Mouse (Mus musculus): ENCODE data around the gene Hist2h3c1. TPM values are rescaled to one million over a fixed set of nuclear protein-coding genes. Genes with fewer than 3 reads are reported as not detected.
"Not testable (repeated sequence)": the region's sequence is repeated elsewhere in the genome, so short reads cannot be mapped to it uniquely, and the experiment has no call there.

Hist2h3c1 gene
- polyA plus RNA-seq, 1 experiment from 2014 or later: 0.60 TPM

DNA sequence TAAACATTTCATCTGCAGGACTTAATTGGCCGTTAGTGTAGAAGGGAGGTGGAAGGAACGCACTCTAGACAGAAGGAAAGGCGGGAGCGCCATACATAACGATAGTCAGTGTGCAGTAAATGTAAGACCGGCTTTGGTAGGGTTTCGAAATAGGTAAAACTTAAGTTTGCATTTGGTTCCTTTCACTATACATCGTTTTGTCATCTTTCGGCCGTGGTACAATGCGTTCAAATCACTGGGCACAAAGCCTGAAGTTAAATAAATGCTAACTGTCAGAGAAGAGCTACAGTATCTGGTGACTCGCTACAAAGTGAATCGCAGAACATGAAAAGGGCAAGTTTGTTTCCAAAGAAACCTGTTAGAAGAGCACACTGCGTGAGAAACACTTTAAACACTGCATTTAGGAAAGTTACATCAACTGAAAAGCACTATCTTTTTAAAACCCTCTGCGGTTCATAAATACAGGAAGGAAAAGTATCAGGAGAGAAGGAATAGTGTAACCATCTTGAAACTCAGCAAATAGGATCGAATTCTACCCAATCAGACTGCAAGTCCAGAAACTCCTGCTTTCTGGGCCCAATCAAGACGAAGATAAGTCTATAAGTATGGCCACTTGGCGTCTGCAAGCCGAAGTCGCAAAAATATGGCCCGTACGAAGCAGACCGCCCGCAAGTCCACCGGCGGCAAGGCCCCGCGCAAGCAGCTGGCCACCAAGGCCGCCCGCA, 21.7 kb downstream of the Hist2h3c1 start, which contains the start of gene Hist2h3b:
Hist2h3b (plus strand) TSS at position 604 of the 725 bp plus-strand sequence.
- Histone ChIP-seq H3K27ac (peak within 1 kb of the TSS; percentile 91), H3K27me3 (ENCODE audit: insufficient read depth, poor library complexity, severe bottlenecking) (no peaks in the 10 kb centered on the region), H3K4me1 (peaks cover 23% of the 10 kb centered on the region), H3K36me3 (no peaks in the 10 kb centered on the region), H3K9me3 (no peaks in the 10 kb centered on the region), H3K4me3 (peak within 1 kb of the TSS; percentile 61)
- whole genome bisulfite sequencing: 26% methylated on average over 30 of the region's 30 CpGs
- DNase-seq (ENCODE audit: low spot score): peak; percentile 92

DNA sequence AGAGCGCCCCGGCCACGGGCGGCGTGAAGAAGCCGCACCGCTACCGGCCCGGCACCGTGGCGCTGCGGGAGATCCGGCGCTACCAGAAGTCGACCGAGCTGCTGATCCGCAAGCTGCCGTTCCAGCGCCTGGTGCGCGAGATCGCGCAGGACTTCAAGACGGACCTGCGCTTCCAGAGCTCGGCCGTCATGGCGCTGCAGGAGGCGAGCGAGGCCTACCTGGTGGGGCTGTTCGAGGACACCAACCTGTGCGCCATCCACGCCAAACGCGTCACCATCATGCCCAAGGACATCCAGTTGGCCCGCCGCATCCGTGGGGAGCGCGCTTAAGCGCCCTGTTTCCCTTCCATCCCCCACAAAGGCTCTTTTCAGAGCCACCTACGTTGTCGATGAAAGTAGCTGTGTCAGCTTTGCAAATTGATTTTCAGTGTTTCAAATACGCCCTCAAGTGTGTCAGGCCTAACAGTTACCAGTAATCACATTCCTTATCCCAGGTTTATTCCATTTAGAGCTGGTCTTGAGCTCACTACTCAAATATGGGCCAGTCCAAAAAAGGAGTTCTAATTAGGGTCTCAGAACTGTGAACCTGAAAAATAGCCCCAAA, 22.4 kb downstream of the Hist2h3c1 start:
- WGBS: under 1% methylated on average over 16 of the region's 44 CpGs
- Histone ChIP-seq H3K4me1 (peaks cover 19% of the 10 kb centered on the region), H3K4me3 (peak overlapping the region; percentile 61), H3K27ac (peak overlapping the region; percentile 91)
- H3K27me3 ChIP-seq (ENCODE audit: insufficient read depth, poor library complexity, severe bottlenecking); H3K36me3 ChIP-seq; H3K9me3 ChIP-seq; DNase-seq (ENCODE audit: low spot score): not testable (repeated sequence)

DNA sequence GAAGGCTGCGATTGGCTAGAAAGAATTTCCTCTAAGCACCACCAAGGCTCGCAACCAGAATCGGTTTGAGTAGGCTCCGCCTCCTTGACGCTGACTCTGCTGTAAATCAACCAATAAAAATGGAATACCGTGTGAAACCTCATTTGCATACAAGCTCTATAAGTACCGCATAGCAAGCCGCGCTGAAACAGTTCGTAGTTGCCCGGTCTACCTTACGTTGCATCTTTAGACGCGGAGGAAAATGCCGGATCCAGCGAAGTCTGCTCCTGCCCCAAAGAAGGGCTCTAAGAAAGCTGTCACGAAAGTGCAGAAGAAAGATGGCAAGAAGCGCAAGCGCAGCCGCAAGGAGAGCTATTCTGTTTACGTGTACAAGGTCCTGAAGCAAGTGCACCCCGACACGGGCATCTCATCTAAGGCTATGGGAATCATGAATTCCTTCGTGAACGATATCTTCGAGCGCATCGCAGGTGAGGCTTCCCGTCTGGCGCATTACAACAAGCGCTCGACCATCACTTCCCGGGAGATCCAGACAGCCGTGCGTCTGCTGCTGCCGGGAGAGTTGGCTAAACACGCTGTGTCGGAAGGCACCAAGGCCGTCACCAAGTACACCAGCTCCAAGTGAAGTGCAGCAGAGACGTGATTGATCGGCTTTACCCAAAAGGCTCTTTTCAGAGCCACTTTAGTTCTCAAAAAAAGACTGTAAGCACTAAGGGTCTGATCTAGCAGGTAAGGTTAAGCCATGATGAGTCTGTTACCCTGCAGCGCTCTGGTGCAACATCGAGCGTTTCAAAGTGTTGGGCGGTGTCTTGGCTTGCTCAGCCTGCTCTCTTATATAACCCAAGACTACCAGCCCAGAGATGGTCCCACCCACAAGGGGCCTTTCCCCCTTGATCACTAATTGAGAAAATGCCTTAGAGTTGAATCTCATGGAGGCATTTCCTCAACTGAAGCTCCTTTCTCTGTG, 23.3 kb downstream of the Hist2h3c1 start, which contains the start of gene Hist2h2bb:
Hist2h2bb (plus strand) TSS at position 242 of the 964 bp plus-strand sequence.
- Histone ChIP-seq H3K4me3 (peak within 1 kb of the TSS; percentile 61), H3K9me3 (no peaks in the 10 kb centered on the region), H3K4me1 (peaks cover 10% of the 10 kb centered on the region; the same call in 1 of the 2 replicates), H3K36me3 (no peaks in the 10 kb centered on the region), H3K27me3 (ENCODE audit: insufficient read depth, poor library complexity, severe bottlenecking) (no peaks in the 10 kb centered on the region), H3K27ac (peak within 1 kb of the TSS; percentile 91)
- under 1% methylated on average over 45 of the region's 45 CpGs for WGBS
- DNase-seq (ENCODE audit: low spot score): peak; percentile 97

DNA sequence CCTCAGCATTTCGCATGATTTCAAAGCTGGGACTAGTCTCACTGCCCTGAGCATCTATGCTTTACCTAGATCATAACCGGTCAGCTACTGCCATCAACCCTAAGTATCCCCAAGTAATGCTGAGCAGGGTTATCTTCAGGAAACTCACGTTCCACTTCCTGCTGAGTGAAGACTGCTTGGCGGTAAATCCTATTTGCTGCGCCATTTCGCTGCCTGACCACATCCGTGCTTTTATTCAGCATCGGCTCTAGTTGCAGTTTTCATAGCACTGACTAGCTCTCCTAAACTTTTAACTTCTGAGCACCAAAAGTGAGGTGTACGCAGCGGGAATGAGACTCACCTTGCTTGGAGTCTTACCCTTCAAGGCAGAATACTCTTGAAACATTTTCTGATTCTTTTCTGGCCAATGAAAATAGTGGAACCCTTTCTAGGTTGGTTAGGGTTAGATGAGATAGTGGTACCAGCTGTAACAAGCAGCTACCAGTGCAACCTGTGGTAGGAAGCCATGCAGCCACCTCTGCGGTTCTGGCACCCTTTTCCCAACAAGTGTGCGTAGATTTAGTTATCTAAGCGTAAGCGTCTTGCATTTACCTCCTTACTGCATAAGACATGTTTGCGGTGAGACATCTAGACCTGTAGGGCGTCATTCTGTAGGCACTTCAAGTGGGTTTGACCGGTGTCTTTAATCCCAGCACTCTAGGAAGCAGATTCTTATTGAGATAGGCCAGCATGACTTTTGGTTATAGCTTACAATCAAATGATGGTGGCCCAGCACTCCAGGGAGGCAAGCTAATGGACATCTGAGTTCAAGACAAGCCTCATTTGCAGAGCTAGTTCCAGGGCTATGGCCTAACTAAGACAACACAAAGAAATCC, 27.3 kb downstream of the Hist2h3c1 start:
- H3K27me3 ChIP-seq (ENCODE audit: insufficient read depth, poor library complexity, severe bottlenecking): no peaks in the 10 kb centered on the region
- no peak overlapping the region for H3K27ac ChIP-seq
- no peaks in the 10 kb centered on the region for H3K36me3 ChIP-seq
- H3K9me3 ChIP-seq: no peaks in the 10 kb centered on the region
- 80% methylated on average over 17 of the region's 17 CpGs for WGBS
- no peak overlapping the region for H3K4me3 ChIP-seq
- H3K4me1 ChIP-seq: peaks cover 14% of the 10 kb centered on the region; the same call in 1 of the 2 replicates
- no peak for DNase-seq (ENCODE audit: low spot score)

DNA sequence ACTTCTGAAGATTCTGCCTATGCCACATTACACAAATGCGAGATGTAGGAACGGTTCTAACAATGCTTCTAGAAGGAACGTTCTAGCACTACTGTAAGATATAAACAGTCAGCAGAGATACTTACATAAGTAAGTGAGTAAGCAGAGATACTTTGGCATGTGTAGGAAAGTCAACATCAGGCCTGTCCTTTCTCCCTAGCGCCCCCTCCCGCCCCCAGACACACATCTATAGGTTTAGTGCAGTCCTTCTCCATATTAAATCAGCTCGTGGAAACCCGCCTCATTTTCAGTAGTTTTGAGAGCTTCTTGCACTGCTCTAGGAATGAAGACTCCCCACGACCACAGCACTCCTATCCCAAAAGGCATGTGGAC, 30.9 kb downstream of the Hist2h3c1 start:
- Histone ChIP-seq H3K27ac (peak overlapping the region; percentile 90), H3K4me1 (peaks cover 12% of the 10 kb centered on the region; the same call in 1 of the 2 replicates), H3K27me3 (ENCODE audit: insufficient read depth, poor library complexity, severe bottlenecking) (peaks cover 12% of the 10 kb centered on the region; the same call in 1 of the 2 replicates), H3K9me3 (no peaks in the 10 kb centered on the region), H3K36me3 (no peaks in the 10 kb centered on the region), H3K4me3 (peak overlapping the region; percentile 69)
- WGBS: 13% methylated on average over 8 of the region's 8 CpGs
- no peak for DNase-seq (ENCODE audit: low spot score)

DNA sequence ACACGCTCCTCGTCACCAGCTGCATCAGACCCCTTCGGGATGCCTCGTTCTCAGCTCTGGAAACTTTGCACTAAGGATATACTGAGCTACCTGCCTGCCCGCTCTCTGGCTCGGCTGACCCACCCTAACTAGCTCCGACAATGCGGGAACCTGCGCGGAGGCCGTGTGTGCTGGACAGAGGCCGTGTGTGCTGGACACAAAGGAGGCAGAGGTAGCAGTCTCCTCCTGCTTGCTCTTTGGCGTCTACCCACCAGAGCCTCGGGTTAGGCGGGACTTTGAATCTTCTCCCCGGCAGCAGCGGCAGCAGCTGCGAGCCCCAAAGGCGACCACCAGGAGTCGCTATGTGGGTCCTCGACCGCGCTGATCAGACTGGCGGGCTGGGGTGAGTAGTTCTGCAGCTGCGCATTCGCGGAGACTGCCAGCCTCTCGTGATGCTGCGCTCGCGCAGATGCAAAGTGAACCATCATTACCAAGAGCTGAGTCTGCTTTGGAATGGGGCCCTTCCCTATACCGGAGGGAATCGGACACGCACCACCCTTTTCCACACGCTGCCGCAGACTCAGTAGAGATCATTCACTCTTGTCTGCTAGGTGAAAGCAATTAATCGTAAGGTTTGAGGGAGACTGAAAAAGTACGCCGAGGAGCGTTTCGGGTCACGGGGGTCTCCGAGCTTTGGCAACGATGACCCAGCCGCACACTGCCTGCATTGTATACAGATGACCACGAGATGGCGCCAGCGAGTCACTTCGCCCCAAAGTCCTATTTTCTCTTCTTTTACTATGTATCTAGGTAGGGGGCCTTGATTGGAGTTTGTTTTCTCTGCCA, 31.5 kb downstream of the Hist2h3c1 start:
- under 1% methylated on average over 49 of the region's 49 CpGs for WGBS
- Histone ChIP-seq H3K4me1 (peaks cover 12% of the 10 kb centered on the region; the same call in 1 of the 2 replicates), H3K36me3 (no peaks in the 10 kb centered on the region)

DNA sequence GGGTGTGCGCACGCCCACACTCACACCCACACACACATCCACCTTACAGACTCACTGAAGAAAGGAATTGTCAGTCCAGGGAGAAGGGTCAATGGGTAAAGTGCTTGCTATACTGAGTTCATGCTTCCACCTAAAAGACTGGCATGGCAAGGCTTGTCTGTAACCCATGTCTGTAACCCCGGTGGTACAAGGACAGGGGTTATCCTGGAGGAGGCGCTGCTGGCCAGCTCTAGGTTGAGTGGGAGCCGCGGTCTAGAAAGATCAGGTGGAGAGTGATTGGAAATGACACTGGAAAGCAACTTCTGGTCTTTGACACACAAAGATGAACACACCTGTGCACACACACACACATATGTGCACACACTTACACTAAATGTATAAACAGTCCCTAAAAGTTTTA, 34.2 kb downstream of the Hist2h3c1 start:
- peaks cover 25% of the 10 kb centered on the region for H3K4me1 ChIP-seq
- no peaks in the 10 kb centered on the region for H3K9me3 ChIP-seq
- no peak overlapping the region for H3K4me3 ChIP-seq
- H3K36me3 ChIP-seq: no peaks in the 10 kb centered on the region
- no peak overlapping the region for H3K27ac ChIP-seq
- 57% methylated on average over 6 of the region's 6 CpGs for WGBS
- peaks cover 34% of the 10 kb centered on the region for H3K27me3 ChIP-seq (ENCODE audit: insufficient read depth, poor library complexity, severe bottlenecking)
- DNase-seq (ENCODE audit: low spot score): no peak

More for the DNA sequence above, 31.5 kb downstream of the Hist2h3c1 start:
- H3K27me3 ChIP-seq (ENCODE audit: insufficient read depth, poor library complexity, severe bottlenecking): peaks cover 18% of the 10 kb centered on the region
- H3K9me3 ChIP-seq: no peaks in the 10 kb centered on the region
- peak; percentile 96 for DNase-seq (ENCODE audit: low spot score)
- peak overlapping the region; percentile 90 for H3K27ac ChIP-seq
- peak overlapping the region; percentile 69 for H3K4me3 ChIP-seq

DNA sequence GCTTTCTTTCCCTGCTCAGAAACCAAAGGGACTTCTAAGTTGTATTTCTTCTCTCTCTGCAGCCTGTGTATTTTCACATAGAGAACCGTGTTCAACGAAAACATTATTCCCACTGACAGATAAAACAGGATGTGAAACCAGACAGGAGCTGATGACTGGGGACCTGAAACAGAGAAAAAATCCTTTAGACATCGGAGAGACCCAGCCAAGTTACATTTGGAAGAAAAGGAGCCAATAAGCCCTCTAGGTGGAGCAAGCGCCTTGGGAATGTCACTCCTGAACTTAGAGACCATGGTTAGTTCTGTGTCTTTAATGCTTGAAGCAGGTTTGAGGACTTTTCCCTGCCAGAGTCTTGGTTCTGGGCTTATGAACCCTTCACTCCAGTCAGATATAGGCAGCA, 38.0 kb downstream of the Hist2h3c1 start:
- Histone ChIP-seq H3K4me3 (peak overlapping the region; percentile 35), H3K27me3 (ENCODE audit: insufficient read depth, poor library complexity, severe bottlenecking) (peaks cover 40% of the 10 kb centered on the region), H3K9me3 (no peaks in the 10 kb centered on the region), H3K4me1 (peaks cover 14% of the 10 kb centered on the region), H3K36me3 (no peaks in the 10 kb centered on the region), H3K27ac (no peak overlapping the region)
- WGBS: 15% methylated on average over 4 of the region's 4 CpGs
- no peak for DNase-seq (ENCODE audit: low spot score)

DNA sequence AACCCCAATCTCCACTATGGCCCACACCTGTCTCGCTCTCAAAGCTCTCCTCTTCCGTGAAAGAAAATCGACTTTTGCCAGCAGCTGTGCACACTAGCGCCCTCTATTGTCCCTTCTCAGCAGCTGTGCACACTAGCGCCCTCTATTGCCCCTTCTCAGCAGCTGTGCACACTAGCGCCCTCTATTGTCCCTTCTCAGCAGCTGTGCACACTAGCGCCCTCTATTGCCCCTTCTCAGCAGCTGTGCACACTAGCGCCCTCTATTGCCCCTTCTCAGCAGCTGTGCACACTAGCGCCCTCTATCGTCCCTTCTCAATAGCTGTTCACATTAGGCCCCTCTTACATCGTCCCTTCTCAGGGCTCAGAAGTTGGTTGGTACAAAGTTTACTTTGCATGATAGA, 40.8 kb downstream of the Hist2h3c1 start:
- DNase-seq (ENCODE audit: low spot score); H3K36me3 ChIP-seq; H3K4me3 ChIP-seq; H3K27ac ChIP-seq; H3K9me3 ChIP-seq: not testable (repeated sequence)
- H3K27me3 ChIP-seq (ENCODE audit: insufficient read depth, poor library complexity, severe bottlenecking): peaks cover 30% of the 10 kb centered on the region
- 88% methylated on average over 11 of the region's 11 CpGs for WGBS
- peaks cover 14% of the 10 kb centered on the region for H3K4me1 ChIP-seq

DNA sequence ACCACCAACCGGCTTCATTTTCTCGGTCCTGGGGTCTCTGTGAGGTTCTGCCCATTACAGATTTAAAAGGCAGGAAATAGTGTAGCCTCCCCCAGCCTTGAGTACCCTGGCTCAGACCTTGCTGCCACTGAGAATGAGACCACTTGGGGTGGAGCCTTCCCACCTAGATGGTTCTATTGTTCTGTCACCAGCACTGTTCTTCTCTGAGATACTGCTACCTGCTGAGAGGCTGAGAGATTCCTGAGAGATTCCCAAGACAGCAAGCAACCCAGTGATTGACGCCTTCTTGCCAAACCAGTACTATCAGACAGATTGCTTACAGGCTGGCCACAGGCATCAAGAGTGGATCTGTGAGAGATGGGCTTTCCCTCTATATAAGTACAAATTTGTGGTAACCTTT, 42.7 kb downstream of the Hist2h3c1 start:
- DNase-seq (ENCODE audit: low spot score): no peak
- H3K27ac ChIP-seq: no peak overlapping the region

DNA sequence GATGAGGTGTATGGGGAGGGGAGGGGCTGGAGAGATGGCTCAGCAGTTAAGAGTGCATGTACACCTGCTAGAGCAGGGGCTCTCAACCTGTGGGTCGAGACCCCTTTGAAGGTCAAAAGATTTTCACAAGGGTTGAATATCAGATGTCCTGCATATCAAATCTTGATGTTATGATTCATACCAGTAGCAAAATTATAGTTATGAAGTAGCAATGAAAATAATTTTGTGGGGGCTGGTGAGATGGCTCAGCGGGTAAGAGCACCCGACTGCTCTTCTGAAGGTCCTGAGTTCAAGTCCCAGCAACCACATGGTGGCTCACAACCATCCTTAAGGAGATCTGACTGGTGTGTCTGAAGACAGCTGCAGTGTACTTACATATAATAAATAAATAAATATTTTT, 44.2 kb downstream of the Hist2h3c1 start:
- not testable (repeated sequence) for H3K27me3 ChIP-seq (ENCODE audit: insufficient read depth, poor library complexity, severe bottlenecking); DNase-seq (ENCODE audit: low spot score); H3K9me3 ChIP-seq; H3K36me3 ChIP-seq; H3K4me1 ChIP-seq; H3K27ac ChIP-seq; H3K4me3 ChIP-seq
- WGBS: 88% methylated on average over 3 of the region's 3 CpGs

More for the DNA sequence above, 42.7 kb downstream of the Hist2h3c1 start:
- H3K9me3 ChIP-seq: no peaks in the 10 kb centered on the region
- 63% methylated on average over 3 of the region's 3 CpGs for WGBS
- H3K27me3 ChIP-seq (ENCODE audit: insufficient read depth, poor library complexity, severe bottlenecking): peaks cover 13% of the 10 kb centered on the region
- peaks cover 3% of the 10 kb centered on the region for H3K4me1 ChIP-seq
- no peak overlapping the region for H3K4me3 ChIP-seq
- no peaks in the 10 kb centered on the region for H3K36me3 ChIP-seq
